Mouse (Mus musculus): ENCODE measurements at regions not wholly inside any gene's neighbourhood (a gene's known extent, or its start where the extent isn't known, plus 50 kb on each side); places are given as distances from the start of the nearest gene placed in this dataset.

DNA sequence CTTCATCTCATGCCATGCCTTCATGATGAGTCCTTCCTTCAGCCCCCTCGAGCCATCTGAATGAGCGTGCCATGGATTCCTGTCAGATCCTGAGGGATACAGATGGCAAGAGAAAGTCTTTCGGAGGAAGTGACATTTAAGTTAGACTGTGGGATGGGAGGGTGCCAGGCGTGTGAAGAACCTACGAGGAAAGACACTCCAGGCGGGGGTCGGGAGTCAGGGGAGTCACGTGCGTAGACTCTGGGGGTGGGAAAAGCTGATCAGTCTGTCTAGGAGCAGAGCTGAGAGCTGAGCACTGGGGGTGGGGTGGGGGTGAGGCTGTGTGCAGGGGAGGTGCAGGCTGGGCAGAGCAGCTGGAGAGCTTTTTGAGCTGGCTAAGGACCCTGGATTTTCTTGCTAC, 152.0 kb upstream of the Gjb5 start:
- peak; percentile 59 for DNase-seq

DNA sequence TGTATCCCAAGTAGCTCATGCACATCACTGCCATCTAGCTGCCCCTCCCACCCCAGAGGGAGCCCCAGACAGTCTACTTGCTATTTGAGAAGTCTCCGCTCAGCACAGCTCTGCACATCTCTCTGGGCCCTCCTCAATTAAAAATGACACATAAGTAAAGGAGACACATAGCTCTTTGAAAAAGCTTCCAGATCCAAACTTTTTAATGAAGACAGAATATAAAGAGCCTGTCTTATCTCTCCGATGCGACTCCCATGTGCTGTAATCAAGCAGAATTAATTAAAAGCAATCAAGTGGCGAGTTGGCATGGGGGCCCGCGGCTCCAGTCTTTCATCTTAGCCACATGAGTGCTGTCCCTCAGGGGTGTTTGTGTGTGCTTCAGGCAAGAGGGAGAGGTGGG, 144.6 kb upstream of the Gjb5 start:
- DNase-seq = no peak

DNA sequence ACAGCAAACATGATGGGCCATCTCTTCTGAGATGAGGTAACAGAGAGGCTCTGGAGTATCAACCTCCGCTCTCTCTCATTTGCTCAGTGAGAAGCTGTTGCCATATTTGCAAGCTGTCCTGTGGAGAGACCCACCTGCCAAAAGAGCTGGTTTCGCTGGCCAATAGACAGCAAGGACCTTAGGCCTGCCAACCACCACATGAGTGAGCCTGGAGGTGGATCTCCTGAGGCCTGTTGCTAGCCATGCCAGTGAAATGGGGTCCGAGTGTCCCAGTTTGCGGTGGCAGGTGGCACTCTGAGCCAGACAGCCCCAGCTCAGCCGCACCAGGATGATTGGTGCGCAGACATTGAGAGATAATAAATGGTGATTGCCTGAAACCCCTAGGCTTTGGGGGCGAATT, 143.9 kb upstream of the Gjb5 start:
- no peak for DNase-seq

DNA sequence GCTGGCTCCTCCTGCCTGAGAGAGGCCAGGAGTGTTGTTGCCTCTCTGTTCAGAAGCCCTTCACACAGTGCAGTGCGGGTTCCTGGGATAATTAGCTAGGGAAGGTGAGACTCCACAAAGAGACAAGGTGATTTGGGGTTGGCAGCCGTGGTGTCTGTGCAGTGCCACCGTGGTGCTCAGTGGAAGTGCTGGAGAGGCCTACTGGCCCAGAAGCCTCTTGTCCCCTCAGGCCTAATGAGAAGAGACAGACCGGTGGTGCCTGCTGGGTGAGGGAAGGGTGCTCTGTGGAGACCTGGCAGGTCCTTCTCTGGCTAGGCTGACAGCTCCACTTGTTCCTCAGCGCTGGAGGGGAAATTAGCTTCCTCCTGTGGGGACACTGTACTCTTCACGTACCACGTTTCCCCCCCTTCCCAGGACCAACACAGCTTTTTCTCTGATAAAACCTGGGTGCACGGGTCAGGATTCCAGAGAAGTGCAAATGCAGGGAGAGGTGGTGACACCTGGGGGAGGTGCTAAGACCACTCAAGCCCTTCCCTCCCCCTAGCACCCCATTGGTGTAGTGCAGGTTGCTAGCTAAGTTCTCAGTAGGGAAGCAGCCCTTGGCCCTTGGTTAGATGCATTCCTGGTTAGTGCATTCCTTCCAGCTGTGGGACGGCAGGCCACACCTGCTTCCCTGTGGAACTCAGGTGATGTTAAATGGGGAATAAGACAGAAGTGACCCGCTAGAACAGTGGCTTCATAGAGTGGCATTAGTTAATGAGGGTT, 129.2 kb upstream of the Gjb5 start:
- DNase-seq = no peak

DNA sequence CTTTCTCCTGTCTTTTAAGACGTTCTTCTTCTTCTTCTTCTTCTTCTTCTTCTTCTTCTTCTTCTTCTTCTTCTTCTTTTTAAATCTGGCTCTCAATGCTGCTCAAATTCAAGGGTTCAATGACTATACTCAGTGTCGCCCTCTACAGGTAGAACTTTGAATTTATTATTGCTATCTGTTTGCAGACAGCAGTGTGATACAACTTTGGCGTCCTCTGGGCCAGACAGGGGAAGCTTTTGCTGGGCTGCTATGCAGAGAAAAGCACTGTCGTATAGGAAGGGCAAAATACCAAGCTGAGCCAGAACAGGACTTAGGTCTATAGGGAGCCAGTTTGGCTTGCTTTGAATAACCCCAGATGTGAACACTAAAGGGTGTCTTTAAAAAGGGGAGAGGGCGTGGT, 127.3 kb upstream of the Gjb5 start:
- no peak for DNase-seq

DNA sequence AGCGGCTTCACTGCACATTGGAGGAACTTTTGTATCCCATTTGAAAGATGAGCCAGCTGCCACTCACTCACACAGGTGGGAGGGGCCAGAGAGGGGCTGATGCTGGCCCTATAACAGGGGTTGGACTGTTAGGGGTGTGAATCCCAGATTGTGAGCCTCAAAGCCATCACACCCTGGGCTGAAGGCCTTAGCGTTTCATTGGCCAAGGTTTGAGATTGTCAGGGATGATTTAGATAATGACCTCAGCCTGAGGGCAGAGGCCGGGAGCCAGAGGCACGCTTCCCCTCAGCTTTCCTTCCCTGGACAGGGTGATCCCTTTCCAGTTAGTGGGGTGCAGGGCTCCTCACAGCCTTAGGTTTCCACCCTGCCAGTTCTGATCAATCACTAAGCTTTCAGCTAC, 124.5 kb upstream of the Gjb5 start:
- no peak for DNase-seq

DNA sequence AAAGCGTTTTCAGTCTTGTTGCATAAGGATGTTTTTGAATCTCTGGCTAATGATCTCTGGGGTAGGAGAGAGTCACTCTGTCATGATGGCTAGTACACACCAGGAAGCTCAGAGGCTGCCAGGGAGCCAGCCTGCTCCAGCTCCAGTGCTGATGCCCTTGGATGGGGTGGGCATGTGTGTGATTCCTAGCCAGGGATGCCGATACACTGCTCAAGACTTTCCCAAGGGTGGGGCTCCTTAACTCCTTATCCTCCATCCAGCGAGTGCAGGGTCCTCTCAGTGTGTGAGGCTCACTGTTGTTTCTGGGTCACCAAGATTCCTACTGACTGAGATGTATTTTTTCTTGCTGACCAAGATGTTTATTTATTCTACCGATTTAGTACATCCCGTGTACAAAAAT, 122.4 kb upstream of the Gjb5 start:
- DNase-seq = no peak

DNA sequence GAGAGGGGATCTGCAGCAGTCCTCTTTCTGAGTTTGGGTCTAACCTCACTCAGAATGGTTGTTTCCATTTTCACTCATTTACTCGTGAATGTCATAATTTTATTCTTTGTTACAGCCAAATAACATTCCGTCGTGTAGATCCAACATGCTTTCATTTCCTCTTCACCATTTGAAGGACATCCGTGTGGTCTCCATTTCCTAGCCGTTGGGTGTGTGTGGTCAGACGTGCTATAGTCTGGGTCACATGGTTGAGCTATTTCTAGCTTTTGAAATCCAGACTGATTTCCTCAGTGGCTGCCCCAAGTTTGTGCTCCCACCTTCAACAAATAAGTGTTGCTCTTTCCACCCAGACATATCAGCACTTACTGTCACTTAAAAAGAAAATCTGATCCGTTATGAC, 111.9 kb upstream of the Gjb5 start:
- no peak for DNase-seq

DNA sequence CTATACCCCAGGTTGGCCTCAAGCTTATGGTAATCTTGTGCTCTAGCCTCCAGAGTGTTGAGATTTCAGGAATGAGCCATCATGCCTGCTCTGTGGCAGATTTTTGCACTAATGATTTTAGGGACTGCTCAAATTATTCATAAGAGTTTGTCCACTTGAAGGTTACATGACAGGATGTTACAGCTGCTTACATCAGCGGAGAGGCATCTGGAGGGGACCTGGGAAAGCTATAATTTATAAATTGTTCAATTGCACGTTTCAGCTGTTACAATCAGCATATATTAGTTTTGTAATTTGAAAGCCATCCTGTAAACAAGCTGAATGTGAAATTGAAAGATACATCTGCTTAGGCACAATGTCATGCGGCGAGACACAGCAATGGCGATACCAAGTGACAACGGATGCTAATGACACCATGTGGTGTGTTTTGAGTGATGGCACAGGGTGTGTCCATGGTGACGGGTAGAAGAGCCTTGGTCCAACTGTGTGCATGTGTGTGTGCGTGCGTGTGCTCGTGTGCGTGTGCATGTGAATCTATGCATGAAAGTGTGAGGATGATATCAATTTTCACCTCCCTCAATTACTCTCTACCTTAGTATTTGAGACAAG, 96.6 kb upstream of the Gjb5 start:
- no peak for DNase-seq

DNA sequence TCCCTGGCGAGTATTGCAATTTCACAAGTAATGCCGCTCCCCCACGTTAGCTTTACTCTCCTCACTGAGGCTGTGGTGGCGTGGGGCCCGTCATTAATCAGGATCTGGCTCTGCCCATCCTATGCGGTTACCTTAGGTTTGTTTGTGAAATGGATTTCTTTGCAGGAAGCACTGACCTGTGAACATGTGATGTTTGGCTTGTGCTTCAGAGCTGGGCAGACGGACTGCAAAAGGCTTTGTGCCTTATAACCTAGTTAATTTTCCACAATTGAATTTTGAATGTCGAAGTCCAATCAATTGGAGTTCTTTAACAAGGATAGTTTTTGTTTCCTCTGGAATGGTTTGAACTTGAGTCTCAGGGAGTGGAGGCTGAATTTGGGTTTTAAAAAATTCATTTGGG, 94.1 kb upstream of the Gjb5 start:
- no peak for DNase-seq

DNA sequence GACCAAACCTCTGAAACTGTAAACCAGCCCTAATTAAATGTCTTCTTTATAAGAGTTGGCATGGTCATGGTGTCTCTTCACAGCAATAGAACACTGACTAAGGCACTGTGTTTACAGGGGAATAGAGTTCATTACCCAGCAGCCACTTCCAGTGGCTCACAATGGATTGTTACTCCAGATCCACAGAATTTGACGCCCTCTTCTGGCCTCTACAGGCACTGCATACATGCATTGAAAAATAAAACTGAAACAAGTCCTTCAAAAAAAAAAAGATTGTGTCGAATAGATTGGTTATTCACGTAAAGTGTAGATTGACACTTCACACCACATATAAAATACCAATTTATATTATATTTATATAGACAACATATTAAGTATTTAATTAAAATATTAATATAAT, 87.3 kb upstream of the Gjb5 start:
- DNase-seq = no peak

DNA sequence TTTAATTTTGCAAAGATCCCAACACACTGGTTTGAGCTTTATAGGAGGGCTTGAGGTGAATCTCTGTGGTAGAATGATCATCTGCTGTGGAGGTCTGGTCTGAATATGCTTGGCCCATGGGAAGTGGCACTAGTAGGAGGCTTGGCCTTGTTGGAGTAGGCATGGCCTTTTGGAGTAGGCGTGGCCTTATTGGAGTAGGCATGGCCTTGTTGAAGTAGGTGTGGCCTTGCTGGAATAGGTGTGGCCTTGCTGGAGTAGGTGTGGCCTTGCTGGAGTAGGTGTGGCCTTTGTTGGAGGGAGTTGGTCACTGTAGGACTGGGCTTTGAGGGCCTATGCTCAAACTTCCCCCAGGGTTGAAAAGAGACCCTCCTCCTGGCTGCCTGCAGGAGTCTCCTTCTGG, 86.1 kb upstream of the Gjb5 start:
- DNase-seq = no peak

DNA sequence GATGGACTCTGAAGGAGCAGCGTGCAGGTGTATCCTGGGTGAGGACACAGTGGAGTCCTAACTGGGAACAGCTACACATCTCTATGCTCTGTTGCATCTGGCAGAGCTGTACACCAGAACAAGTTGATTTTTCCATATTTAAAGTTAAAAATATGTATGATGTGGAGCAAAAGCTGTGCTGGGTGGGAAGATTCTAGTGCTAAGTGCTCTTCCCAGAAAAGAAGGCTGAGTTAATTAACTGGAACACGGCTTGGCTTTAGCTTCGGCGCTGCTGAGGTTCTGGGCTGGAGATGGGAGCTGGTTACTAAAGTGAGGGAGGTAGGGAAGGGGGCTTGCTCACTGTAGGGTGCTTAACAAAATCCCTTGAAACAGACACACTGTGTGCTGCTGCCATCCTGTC, 84.0 kb upstream of the Gjb5 start:
- DNase-seq = peak; percentile 12

DNA sequence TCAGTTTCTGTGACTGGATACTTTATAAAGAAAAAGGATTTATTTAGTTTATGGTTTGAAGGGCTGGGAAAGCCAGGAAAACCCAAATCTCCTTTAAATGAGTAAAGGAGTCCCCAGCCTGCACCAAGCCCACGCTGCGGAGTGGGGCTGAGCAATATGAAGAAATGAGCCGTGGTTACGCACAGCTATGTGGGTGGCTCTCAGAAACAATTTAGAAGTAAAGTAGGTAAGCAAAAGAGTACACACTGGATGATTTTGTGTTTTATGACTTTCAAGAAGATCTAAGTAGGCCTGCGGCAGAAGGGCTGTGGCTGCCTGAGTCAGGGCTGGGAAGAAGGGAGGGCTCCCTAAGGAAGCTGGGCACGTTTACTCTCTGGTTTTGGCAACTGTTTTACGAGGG, 82.6 kb upstream of the Gjb5 start:
- peak; percentile 43 for DNase-seq

DNA sequence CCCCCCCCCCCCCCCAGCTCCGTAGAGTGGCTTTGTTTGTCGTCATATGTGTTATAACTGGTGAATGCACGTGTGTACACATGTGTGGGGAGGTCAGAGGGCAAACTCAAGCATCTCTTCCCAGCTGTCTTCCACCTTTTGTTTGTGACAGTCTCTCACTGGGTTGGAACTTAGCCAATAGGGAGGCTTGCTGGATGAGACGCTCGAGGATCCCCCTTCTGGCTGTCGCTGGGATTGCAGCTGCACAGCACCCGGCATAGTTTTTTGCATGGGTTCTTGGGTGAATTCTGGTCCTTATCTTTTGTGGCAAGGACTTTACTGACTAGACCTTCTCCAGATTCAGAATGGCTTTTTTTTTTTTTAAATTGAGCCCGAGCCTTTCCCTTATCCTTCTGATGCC, 77.1 kb upstream of the Gjb5 start:
- peak; percentile 7 for DNase-seq

DNA sequence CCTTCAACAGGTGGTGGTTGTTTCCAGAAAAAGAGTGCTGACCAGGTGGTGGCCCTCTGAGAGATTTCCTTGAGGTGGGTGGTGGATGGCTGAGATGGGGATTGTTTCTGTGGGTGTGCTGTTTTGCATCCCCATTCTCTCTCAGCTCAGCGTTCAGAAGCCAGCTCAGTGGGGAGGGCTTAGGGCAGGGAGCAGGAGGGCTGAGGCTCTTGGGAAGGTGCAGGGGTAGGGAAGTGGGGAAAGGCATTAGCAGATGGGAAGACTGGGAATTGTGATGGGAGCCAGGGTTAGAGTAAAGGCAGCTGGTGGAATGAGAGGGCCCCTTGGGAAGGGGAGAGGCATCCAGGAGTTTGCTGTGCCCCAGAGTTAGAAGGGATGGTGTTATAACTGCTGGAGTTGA, 72.3 kb upstream of the Gjb5 start:
- no peak for DNase-seq

DNA sequence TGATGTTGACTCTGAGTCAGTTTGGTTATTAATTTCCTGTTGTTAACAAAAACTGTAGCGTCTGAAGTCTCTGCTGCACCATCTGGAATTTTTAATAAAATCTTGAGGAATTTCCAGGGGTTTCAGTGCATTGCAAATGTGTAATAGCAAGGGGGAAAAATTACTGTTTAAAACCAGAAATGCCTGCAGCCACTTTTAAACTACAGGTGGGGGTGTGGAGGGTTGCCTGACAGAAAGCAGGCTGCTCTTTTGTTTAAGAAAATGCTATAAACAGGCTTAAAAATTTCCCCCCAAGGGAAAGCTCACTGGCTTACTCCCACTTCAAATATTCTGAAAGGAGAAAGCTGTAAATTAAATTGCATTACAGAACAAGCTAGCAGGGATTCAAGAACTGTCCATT, 71.8 kb upstream of the Gjb5 start:
- no peak for DNase-seq

DNA sequence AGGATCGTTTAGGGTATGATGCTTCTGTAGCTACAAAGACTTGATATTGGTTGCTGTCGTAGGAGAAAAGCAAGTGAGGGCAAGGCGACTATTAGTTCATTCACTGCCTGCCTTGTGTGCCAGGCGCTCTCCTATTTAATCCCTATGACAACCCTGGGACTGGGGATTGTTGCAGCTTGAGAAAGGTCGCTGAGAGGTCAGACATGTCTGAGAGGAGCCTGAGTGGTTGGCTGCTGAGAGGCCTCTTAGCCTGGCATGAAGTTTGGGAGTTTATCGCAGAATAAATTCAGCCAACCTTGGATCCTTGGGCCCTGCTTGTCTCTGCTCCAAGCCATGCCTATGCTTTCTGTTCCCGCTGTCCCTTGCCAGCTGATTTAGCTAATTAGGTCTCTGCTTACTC, 65.9 kb upstream of the Gjb5 start:
- DNase-seq = no peak

DNA sequence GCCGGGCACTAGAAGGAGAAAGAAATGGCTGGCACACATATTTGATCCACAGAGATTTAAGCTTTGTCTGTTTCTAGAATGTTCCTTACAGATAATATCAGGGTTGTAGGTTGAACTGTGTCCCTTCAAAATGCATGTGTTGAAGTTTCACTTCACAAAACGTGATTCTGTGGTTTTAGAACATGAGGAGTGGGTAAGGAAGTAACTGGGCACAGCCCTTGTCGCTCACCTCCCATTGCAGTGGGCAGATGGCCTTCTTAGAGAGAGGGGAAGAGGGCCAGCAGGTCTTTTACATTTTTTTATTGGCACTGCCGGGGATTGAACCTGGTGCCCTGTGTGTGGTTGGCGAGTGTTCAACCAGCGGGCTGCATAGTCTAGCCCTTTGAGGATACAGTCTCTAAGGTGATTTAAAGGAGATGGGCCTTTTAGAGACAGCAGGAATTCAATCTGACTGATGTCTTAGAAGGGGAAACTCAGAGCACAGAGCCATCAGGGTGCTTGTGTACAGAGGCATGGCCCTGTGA, 64.0 kb upstream of the Gjb5 start:
- DNase-seq = no peak

DNA sequence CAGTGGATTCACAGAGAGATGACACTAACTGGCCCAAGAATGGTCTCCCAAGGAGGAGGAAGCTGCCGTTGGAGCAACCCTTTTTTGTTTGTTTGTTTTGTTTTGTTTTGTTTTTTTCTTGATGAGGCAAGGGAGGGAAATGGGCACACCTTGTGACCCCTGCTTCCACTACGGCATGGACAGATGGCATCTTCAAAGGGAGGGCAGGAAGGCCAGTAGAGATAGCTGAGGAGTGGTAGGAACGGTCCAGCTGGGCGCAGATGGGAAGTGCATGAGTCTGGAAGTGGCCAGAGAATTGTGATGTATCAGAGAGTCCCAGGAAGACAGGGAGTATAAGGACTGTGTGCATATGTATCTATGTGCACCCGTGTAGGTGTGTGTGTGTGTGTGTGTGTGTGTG, 63.1 kb upstream of the Gjb5 start:
- no peak for DNase-seq

DNA sequence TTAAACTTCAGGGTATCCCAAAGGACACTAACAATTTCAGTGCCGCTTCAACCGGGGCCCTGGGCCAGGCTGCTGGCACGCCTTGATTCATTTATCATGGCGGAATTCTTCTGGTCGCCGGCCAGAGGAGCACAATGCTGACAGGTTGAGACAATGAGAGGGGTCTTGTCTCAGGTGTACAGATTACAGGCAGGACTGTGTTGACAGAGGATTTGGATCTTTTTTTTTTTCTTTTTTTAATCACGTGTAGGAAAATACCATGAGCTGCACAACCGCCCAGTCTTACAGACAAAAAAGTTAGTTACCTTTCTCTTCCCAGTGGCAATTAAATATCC, 61.8 kb upstream of the Gjb5 start:
- no peak for DNase-seq

DNA sequence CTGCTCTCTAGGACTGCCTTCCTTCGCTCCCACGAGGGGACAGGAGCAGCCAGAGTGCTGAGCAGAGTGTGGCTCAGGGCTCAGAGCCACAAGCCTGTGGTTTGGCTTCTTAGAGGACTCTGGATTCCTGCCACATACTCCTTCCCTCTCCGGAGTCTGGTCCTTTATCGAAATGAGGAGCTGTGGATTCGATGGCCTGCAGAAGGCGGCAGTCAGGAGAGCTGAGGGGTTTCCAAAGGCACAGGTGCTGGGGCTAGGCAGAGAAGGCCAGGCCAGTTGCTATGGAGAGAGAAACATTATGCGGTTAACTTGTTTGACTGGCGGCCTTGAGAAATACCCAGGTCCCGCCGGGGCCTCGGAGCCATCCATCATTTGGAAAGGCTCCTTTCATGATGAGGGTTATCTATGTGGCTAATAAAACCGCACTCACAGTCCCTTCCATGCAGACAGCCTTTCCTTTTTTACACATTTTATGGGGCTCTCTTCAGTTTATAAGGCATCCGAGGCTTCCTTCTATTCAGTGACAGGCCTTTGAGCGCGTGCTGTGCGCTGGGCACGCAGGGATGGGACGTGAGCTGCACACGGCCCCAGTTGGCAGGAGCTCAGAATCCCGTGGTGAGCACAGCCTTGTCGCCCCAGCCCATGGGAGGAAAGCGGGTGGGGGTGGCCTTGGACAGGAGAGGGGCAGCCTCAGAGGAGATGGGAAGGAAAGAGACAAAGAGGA, 61.2 kb upstream of the Gjb5 start:
- no peak for DNase-seq

DNA sequence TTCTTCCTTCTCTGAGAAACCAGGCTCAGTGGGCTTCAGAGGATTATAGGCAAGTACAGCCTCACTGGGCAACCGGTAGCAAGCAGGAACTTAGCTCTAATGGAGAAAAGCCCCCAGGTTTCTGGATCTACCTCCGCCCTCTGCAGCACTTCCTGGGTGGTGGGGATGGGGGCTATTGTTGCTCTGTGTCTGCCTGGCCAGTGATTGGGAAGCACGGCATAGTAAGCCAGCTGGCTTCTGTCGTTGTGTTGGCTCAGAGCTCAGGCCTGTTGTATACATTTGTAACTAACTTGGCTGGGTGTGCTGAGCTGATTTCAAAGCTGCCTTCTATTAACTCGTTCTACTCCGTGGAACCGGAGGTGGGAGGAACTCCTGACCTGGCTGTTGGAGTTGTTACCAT, 58.9 kb upstream of the Gjb5 start:
- no peak for DNase-seq
